Mouse (Mus musculus) embryonic facial prominence, embryonic 14.5 days (tissue): ENCODE results near the gene Nkd2. TPM values are rescaled to one million over a fixed set of nuclear protein-coding genes. Genes with fewer than 3 reads are reported as not detected.

Source experiments
- ATAC-seq: fragments of 200-750 bp; cut with Nextera tagmentation; 2 replicates; pipeline ENCODE4 v1.8.0; 2017; ENCODE audit warnings: low read depth, moderate number of reproducible peaks, moderate TSS enrichment
- DNase-seq: peaks from one replicate; pipeline ENCODE4 v3.0.0-alpha.2; 2015; ENCODE audit warnings: low spot score
- H3K27ac ChIP-seq: fragments of 300-500 bp; sonication (generic); replicated peaks from 2 replicates; pipeline ENCODE4 v1.5.1; 2014; ENCODE audit warnings: low read depth, mild to moderate bottlenecking, low read length, moderate library complexity
- H3K27me3 ChIP-seq: fragments of 300-500 bp; sonication (generic); replicated peaks from 2 replicates; pipeline ENCODE4 v1.6.1; 2014; ENCODE audit warnings: low read length; ENCODE audit not compliant: control insufficient read depth, insufficient read depth
- H3K36me3 ChIP-seq: fragments of 300-500 bp; sonication (generic); 2 replicates; pipeline ENCODE4 v1.6.1; 2014; ENCODE audit warnings: low read length, mixed read lengths; ENCODE audit not compliant: control insufficient read depth, insufficient read depth
- H3K4me1 ChIP-seq: fragments of 300-500 bp; sonication (generic); 2 replicates; pipeline ENCODE4 v1.6.1; 2014; ENCODE audit warnings: antibody characterized with exemption, low read length; ENCODE audit not compliant: control insufficient read depth, insufficient read depth
- H3K4me2 ChIP-seq: fragments of 300-500 bp; sonication (generic); 2 replicates; pipeline ENCODE4 v1.6.1; 2014; ENCODE audit warnings: low read depth, mild to moderate bottlenecking, low read length, moderate library complexity, mixed read lengths
- H3K4me3 ChIP-seq: fragments of 300-500 bp; sonication (generic); 2 replicates; pipeline ENCODE4 v1.5.1; 2014; ENCODE audit warnings: low read depth, mild to moderate bottlenecking, low read length
- H3K9ac ChIP-seq: fragments of 300-500 bp; sonication (generic); 2 replicates; pipeline ENCODE4 v1.6.1; 2014; ENCODE audit warnings: low read depth, mild to moderate bottlenecking, low read length, moderate library complexity, mixed read lengths
- H3K9me3 ChIP-seq: fragments of 300-500 bp; sonication (generic); 2 replicates; pipeline ENCODE4 v1.6.1; 2016; ENCODE audit warnings: low read length; ENCODE audit not compliant: control insufficient read depth
- WGBS: fragments of 180-500 bp; shearing (Covaris S2); extraction: QIAGEN DNeasy Blood & Tissue Kit; methylation state at CpG from one replicate; pipeline ENCODE4 v1.1.7; 2014; 5-methylcytosine and 5-hydroxymethylcytosine counted together
- polyA plus RNA-seq: library from polyadenylated mRNA; unstranded; fragments of >200 nt; fragmentation: Nextera tagmentation; extraction: Ambion mirVana; gene quantifications from 2 replicates; pipeline ENCODE4 v1.2.1, GENCODE M21; 2014

The Nkd2 gene
- polyA plus RNA-seq, 1 experiment from 2014 or later, result 18.6 TPM

GRCm38 (mm10) chr13:73831486-73831885 lies 15.9 kb downstream of the Nkd2 start:
- Histone ChIP-seq H3K4me1 (peaks cover 26% of the 10 kb centered on the region; the same call in 1 of the 2 replicates), H3K9me3 (no peaks in the 10 kb centered on the region), H3K9ac (no peak overlapping the region), H3K27me3 (no peaks in the 10 kb centered on the region), H3K4me3 (no peak overlapping the region), H3K27ac (no peak overlapping the region), H3K4me2 (no peak overlapping the region), H3K36me3 (no peaks in the 10 kb centered on the region)
- DNase-seq (peak; percentile 38), ATAC-seq (0 out of 2 replicates have a peak, but pooled peaks have one; percentile 3)
- WGBS, result 2% methylated on average over 2 of the region's 2 CpGs

DNA sequence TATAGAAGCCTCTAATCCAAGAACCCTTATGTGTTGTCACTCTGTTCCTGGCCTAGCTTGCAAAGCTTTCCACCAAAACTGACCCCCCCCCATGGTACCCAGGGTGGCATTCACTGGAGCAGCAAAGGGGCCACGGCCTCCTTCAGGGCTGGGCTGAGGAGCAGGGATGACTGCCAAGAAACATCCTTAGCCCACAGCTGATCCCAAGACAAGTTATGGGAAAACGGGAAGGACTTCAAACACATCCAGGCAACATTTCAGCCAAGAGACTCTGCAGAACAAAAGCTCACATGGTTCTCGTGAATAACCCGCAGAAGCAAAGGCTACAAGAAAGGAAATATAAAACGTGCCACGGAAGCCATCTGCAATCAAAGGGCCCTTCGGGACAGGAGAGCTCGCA lies 20.2 kb downstream of the Nkd2 start:
- ATAC-seq, result peak; percentile 5; the same call in 1 of the 2 replicates
- H3K27me3 ChIP-seq, result no peaks in the 10 kb centered on the region

DNA sequence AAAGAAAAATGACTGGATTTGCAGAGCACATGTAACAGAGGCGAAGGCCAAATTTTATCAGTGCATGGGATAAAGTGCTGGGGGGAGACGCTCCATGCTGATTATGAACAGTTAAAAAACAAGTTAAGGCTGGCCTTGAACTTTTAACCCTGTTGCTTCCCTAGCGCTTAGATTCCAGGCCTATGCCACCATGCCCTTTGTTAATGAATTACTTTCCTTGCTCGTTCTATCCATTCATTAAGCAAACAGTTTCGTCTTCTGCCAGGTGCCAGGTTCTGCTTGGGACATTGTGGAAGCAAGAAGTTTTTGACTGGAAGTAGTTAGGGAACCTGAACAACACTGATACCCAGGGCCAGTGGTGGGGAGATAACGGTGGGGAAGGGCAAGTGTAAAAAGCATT lies 23.7 kb downstream of the Nkd2 start:
- WGBS, result 74% methylated on average over 6 of the region's 6 CpGs
- Histone ChIP-seq H3K4me1 (peaks cover 8% of the 10 kb centered on the region; the same call in 1 of the 2 replicates), H3K36me3 (peaks cover 29% of the 10 kb centered on the region), H3K4me2 (no peak overlapping the region), H3K4me3 (no peak overlapping the region), H3K9ac (no peak overlapping the region), H3K27ac (no peak overlapping the region), H3K9me3 (no peaks in the 10 kb centered on the region), H3K27me3 (no peaks in the 10 kb centered on the region)
- ATAC-seq (no peak), DNase-seq (no peak)

More for the DNA sequence above, 20.2 kb downstream of the Nkd2 start:
- Histone ChIP-seq H3K9me3 (no peaks in the 10 kb centered on the region), H3K4me3 (no peak overlapping the region), H3K9ac (no peak overlapping the region), H3K27ac (no peak overlapping the region), H3K4me1 (peaks cover 8% of the 10 kb centered on the region; the same call in 1 of the 2 replicates), H3K36me3 (0 out of 2 replicates have a peak, but pooled peaks cover 12% of the 10 kb centered on the region), H3K4me2 (no peak overlapping the region)
- WGBS, result 37% methylated on average over 8 of the region's 8 CpGs
- DNase-seq, result peak; percentile 61

DNA sequence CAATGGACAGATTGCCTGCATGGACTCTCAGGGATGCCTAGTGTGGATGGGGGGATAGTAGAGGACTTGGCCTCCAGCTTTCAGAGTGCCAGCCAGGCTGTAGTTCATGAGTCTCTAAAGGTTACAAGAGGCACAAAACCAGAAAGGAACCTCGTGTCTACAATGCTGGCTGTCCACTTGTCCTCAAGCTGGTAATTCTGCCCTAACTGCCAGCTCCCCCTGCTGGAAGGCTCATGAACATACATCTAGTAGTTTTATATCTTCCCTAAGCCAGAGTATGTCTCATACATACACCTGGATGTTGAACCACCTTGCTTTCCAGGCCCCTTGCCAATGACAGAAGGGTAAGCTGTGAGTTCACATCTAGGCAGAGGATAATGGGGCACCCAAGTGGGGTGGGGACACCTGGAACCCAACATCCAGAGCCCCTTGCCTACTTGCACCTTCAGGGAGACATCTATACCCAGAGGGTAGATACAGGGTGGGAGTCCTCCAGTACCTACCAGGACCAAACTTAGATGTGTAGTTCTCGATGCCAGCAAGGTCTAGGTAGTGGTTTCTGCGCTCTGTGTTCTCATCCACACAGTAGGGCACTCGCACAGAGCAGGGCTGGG lies 25.1 kb downstream of the Nkd2 start:
- no peak overlapping the region for H3K4me3 ChIP-seq
- DNase-seq, result peak; percentile 45
- H3K36me3 ChIP-seq, result peaks cover 29% of the 10 kb centered on the region
- no peak overlapping the region for H3K9ac ChIP-seq
- H3K27me3 ChIP-seq, result no peaks in the 10 kb centered on the region
- ATAC-seq, result 0 out of 2 replicates have a peak, but pooled peaks have one; percentile 10
- no peak overlapping the region for H3K4me2 ChIP-seq
- H3K9me3 ChIP-seq, result no peaks in the 10 kb centered on the region
- no peak overlapping the region for H3K27ac ChIP-seq
- 0 out of 2 replicates have a peak, but pooled peaks cover 2% of the 10 kb centered on the region for H3K4me1 ChIP-seq
- WGBS, result 66% methylated on average over 4 of the region's 4 CpGs

DNA sequence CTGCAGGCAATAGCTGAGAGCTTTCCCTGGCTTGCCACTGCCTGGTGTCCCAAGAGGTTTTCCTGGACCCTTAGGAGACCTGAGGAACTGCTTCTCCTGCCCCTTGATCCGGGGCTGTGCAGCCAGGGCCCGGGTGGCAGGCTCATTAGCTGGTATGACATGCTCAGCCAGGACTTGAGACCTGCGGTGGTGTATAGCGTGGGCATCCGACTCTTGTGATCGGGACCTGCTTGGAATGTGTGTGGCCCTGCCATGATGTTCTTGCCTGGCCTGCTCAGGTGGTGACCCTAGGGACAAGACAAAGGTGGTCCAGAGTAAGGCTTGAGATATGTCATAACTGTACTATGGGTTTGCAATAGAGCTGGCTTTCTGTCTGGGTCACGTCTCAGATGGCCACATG lies 26.2 kb downstream of the Nkd2 start:
- Histone ChIP-seq H3K9ac (no peak overlapping the region), H3K27ac (no peak overlapping the region), H3K4me2 (no peak overlapping the region), H3K36me3 (peaks cover 31% of the 10 kb centered on the region), H3K4me3 (no peak overlapping the region), H3K9me3 (no peaks in the 10 kb centered on the region), H3K27me3 (no peaks in the 10 kb centered on the region), H3K4me1 (no peaks in the 10 kb centered on the region)
- no peak for ATAC-seq
- WGBS, result 83% methylated on average over 7 of the region's 7 CpGs
- no peak for DNase-seq

DNA sequence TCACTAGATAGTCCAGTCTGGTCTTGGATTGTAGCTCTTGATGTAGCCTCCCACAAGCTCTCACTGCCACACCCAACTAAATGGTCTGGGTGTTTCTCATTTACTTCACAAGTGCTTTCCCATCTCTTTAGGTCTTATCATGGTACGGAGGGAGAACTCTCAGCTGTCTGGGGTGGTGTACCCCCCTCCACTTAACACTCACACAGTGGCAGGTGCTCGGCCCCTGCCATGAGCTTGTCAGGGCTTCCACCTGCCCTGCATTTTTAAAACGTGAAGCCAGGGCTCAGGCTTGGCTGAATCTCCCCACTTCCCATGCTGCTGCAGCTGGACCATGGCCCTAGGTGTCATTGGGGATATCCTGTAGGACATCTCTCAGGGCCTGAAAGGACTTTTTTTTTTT lies 28.5 kb downstream of the Nkd2 start:
- no peak overlapping the region for H3K9ac ChIP-seq
- H3K4me1 ChIP-seq, result no peaks in the 10 kb centered on the region
- H3K36me3 ChIP-seq, result peaks cover 47% of the 10 kb centered on the region
- WGBS, result 60% methylated on average over 3 of the region's 3 CpGs
- DNase-seq (no peak), ATAC-seq (no peak)
- no peaks in the 10 kb centered on the region for H3K9me3 ChIP-seq
- no peak overlapping the region for H3K4me2 ChIP-seq
- H3K27ac ChIP-seq, result no peak overlapping the region
- H3K4me3 ChIP-seq, result no peak overlapping the region
- no peaks in the 10 kb centered on the region for H3K27me3 ChIP-seq

DNA sequence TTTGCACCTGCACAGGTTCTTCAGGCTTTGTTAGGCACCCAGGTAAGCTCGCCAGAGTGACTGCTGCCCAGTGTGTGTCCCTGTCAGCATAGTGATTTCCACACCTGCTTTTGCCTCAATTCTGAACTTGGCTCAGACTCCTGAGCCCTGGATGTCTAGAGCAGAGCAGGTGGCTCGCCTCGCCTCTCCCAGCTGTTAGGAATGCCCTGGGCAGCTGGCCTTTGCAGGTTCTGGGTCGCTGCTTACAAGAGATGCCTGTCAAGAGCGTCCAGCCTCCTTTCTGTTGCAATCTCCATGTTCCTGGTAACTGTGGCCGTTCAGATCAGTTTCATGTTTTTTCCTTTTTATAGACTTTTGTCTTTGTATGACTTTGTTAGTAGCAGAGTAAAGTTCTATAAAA lies 31.1 kb downstream of the Nkd2 start:
- DNase-seq, result no peak
- WGBS, result 63% methylated on average over 6 of the region's 6 CpGs
- Histone ChIP-seq H3K36me3 (peaks cover 55% of the 10 kb centered on the region), H3K9me3 (no peaks in the 10 kb centered on the region), H3K27me3 (no peaks in the 10 kb centered on the region), H3K9ac (no peak overlapping the region), H3K27ac (no peak overlapping the region), H3K4me2 (no peak overlapping the region), H3K4me1 (no peaks in the 10 kb centered on the region), H3K4me3 (no peak overlapping the region)
- no peak for ATAC-seq

DNA sequence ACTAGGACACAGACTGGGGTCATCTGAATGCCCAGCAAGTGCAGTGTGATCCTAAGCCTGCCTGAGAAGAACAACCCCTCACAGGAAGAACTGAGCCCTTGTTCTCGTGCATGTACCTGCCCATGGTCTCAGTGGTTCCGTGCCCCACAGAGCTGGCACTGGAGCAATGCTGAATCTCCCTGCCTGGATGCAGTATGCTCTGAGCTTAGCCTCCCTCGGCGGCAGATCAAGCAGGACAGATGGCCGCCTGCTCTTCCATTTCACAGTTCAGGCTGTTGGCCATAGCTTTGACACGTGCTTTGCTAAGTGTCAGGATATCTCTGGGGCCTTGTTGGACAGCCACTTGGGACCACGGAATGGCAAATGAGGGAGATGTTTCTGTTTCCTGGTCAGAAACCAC lies 33.2 kb downstream of the Nkd2 start:
- no peak for ATAC-seq
- peaks cover 62% of the 10 kb centered on the region for H3K36me3 ChIP-seq
- H3K27ac ChIP-seq, result no peak overlapping the region
- no peaks in the 10 kb centered on the region for H3K9me3 ChIP-seq
- no peaks in the 10 kb centered on the region for H3K4me1 ChIP-seq
- no peak overlapping the region for H3K4me3 ChIP-seq
- no peak overlapping the region for H3K9ac ChIP-seq
- no peak for DNase-seq
- H3K4me2 ChIP-seq, result no peak overlapping the region
- H3K27me3 ChIP-seq, result no peaks in the 10 kb centered on the region
- 89% methylated on average over 7 of the region's 7 CpGs for WGBS

- no peak overlapping the region for H3K9ac ChIP-seq
- H3K4me2 ChIP-seq, result no peak overlapping the region
- no peak overlapping the region for H3K27ac ChIP-seq
- 94% methylated on average over 3 of the region's 3 CpGs for WGBS
- H3K27me3 ChIP-seq, result no peaks in the 10 kb centered on the region
- no peak overlapping the region for H3K4me3 ChIP-seq
- H3K9me3 ChIP-seq, result no peaks in the 10 kb centered on the region
- DNase-seq (no peak), ATAC-seq (no peak)
- H3K4me1 ChIP-seq, result no peaks in the 10 kb centered on the region
- peaks cover 73% of the 10 kb centered on the region for H3K36me3 ChIP-seq
Observed at GRCm38 (mm10) chr13:73812936-73813335, 34.5 kb downstream of the Nkd2 start.
